Mouse (Mus musculus) gastrocnemius, postnatal 14 days (tissue): ENCODE measurements around the gene Ppp6r2. TPM values are rescaled to one million over a fixed set of nuclear protein-coding genes. Genes with fewer than 3 reads are reported as not detected.

ENCODE experiments used
- DNase-seq: peaks from one replicate; pipeline ENCODE4 v3.0.0; 2021; ENCODE audit warnings: mixed read lengths
- intact Hi-C: fragments of 180-260 bp; cut with DNase I; formaldehyde crosslinking; loops from one replicate; pipeline ENCODE4 v1.15.1; 2025; ENCODE audit warnings: low total_unique reads
- total RNA-seq, 2 experiments: library from RNA; stranded (reverse); gene quantifications; 2 replicates each; pipeline ENCODE4 v1.2.3; 2021

Ppp6r2 gene
- total RNA-seq, 2 experiments from 2014 or later, result 56.2 to 57.3 TPM

DNA sequence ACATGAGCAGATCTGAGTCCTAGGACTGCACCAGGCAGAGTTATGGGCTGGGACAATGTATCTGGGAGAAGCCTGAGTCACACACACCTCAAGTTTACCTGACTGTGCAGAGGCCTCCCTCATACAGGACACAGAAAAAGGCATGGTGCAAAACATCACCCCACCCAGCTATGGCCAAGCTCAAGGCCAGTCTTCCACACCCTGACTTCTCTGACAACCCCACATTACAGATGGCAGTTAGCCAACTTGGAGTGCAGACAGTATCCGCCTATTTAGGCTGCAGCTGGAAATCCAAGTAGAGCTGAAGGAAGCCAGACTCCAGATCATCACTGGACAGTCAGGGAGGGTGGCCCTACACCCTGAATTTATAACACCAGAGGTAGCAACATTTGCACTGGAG lies 85.1 kb downstream of the Ppp6r2 start:
- peak; percentile 59 for DNase-seq
- intact Hi-C loops, result no loop called here

DNA sequence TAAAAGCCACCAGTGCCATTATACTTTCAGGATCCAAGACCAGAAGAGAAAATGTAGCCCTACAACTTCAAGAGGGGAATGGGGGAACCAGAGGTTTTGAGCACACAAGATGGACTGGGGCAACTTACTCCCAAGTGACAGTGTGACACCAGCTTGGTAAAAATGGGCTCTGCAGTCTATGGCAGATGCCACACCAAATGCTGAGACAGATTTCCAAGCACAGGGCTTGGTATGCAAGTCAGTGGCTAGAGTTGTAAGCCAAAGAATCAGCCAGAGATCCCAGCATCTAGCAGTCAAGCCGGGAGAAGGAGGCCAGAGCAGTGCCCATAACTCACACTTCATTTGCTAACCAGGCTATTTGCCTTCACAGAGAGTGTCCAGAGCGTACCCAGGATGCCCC lies 86.3 kb downstream of the Ppp6r2 start:
- intact Hi-C loops, result no loop called here
- DNase-seq, result no peak

DNA sequence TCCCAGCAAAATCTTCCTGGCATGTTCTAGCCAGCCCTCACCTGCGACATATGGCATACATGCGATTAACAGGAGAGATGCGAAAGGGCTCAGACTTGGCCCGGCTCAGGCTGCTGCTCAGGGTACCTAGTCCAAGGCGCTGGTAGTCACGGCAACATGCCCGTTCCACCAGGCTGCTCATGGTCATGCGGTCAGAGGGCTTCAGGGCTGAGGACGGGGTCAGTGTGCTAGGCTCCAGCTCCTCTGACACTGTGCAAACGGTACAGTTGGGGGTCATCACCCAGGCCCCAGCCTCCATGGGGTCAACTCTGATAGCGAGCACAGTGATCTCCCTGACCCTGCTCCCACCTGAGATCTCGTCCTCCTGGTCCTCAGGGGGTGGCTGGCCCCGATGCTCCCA lies 88.8 kb downstream of the Ppp6r2 start:
- intact Hi-C loops, result no loop called here

DNA sequence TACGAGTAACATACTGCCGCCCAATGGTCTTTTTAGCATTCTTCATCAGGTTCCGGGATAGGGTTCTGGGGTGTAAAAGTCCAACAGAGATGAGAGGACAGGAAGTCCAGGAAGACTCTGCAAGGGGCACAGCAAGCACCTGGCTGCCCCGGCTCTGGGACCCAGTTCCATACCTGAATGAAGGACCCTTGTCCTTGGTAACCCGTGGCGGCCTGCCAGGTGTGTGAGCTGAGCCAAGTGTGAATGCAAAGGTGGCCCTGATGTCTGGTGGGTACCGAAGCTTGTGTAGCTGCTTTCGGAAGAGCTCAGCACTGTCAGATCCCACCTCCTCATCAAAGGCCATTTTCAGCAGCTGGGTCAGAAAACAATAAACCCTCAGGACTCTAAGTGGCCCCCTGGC lies 89.2 kb downstream of the Ppp6r2 start:
- no peak for DNase-seq
- intact Hi-C loops, result no loop called here

More for the DNA sequence above, 88.8 kb downstream of the Ppp6r2 start:
- no peak for DNase-seq

DNA sequence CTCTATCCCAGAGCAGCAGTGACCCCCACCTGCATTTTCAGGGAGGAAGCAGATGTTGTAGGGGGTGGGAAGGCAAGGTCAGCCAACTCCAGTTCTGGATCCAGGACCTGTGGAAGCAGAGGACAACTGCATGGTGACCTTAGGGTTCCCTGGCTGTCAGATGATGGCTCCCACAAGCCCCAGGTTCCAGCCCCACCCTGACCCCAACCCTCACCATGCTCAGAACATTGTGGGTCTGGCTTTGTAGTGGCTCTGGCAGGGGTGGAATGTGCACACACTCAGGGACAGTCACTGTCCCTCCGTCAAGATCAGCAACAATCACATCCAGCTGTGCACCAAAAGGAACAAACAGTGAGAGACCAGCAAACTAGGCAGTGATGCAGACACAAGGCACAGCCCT lies 94.6 kb downstream of the Ppp6r2 start:
- intact Hi-C loops, result no loop called here
- DNase-seq, result no peak

DNA sequence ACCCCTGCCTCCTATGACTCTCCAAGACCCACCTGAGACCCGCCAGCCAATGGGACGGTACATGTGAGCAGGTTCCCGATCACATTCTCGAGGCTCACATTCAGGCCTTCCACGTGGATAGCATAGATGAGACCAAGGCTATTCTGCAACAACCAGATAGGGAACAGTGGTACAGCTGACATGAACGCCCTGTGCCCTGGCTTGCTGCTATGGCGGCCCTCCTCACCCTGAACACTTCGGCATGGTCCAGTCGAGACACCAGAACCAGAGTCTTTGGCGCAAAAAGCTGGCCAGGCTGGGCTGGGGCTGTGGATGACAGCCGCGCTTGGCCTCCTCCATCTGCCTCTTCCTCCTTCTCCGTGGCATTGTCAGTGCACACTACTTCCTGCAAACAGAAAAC lies 96.1 kb downstream of the Ppp6r2 start:
- DNase-seq, result no peak
- intact Hi-C loops, result no loop called here

DNA sequence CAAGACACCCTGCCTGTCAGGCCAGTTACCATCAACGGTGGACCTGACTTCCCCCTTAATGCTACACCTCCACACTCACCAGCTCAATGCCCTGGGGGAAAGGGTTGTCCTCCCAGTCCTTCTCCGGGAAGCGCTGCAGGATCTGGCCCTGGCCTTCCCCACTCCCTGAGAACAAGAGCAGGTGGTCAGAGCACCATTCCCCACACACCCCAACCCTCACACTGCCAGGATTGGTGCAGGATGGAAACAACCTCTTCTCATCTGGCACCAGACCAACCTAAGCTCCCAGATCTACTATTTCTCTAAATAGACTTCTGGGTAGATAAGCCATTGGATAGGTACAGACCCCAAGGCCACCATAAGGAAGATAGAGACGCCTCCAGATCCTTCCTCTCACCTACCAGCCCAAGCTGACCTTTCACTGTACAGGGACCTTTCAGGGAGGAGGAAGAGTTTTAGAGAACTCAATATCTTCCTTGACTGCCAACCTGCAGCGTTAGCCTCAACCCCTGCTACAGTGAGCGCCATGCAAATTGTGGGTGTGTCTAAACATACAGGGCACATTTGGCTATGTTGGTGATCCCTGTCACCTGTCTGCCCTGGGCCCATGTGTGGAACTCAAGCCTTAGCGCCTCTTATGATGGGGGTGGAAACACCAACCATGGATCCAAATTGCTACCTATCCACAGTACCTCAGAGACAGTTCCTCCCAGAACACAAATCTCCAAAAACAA lies 97.2 kb downstream of the Ppp6r2 start:
- DNase-seq, result no peak
- intact Hi-C loops, result no loop called here

DNA sequence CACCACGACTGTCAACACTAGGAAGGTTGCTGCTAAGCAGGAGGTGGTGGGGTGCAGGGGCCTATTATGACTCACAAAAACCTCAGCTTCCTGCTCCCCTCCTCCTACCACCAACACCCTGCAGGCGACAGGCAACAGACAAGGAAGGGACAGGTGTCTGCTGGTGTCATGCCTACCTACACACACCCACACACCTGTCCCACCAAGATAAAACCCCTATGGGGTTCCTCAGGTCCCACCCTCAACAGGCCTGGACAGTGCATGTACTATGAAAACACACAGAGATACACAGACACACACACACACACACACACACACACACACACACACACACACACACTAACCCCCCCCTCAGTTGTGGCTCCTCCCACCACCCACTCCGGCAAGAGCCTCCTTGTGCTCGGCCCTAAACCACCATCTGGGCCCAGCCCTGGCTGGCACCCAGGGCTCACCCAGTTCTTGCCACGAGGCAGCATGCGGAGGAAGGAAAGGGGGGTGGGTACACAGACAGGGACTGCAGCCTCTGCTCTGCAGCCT lies 98.7 kb downstream of the Ppp6r2 start:
- intact Hi-C loops, result no loop called here
- no peak for DNase-seq

DNA sequence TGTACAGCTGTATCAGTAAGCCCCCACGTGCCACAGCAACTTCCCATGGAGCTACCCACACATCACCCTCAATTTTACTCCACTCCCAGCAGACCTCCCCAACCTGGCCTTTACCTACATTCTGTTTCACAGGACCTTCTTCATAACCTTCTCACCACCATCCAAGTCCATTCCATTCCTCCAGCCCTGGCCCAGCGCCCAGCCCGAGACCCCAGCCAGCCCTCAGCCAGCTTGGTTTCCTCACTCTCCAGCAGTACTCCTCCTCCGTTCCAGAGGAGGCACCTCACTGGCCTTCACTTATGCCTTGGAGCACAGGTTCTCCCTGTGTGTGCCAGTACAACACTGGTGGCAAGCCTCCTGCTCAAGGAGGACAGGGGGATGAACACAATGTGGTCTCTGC lies 102.0 kb downstream of the Ppp6r2 start:
- no peak for DNase-seq
- intact Hi-C loops, result no loop called here

DNA sequence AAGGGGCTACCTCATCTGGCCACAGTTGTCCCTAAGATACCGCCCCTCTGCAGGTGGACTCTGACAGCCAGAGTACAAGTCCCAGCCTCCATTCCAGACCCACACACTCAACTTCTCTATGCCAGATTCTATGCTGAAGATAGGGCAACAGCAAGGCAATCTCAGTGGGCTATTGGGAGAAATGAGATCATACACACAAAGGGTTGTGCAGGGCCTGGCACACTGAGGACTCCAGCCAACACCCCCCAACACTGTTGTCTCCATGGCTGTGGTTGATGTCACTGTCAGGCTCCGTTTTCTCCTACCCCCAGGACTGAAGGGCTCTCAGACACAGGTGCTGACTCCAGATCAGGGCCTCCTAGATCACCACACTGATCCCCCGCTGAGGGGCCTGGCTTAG lies 102.8 kb downstream of the Ppp6r2 start:
- no peak for DNase-seq
- intact Hi-C loops, result no loop called here

DNA sequence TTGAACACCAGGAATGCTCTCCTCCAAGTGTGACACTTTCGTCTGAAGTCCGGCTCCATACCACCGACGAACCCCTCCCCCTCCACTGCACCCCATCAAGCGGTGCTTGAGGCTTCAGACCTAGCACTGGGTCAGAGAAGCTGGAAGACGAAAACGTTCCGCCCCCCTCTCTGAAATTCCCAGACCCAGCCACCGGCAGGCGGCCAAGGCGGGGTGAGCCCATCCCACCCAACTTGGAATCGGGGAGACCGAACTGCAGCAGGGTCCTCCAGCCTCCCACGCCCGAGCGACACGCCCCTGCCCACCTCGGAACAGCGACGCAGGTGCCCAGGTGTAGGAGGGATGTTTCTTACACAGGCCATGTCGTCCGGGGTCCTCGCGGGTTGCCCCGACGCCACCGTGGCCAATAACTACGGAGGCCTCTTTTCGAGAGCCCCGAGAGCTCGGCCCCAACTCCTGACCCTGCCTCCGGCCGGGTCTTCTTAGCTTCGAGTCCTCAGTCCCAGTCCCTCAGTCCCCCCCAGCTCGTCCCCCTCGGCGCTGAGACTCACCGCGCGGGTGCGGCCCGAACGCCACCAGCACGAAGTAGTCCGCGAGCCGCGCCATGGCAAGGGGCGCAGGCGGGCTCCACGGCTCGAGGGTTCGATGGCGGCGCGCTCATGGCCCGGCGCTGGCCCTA lies 103.3 kb downstream of the Ppp6r2 start:
- no peak for DNase-seq
- intact Hi-C loops, result no loop called here

DNA sequence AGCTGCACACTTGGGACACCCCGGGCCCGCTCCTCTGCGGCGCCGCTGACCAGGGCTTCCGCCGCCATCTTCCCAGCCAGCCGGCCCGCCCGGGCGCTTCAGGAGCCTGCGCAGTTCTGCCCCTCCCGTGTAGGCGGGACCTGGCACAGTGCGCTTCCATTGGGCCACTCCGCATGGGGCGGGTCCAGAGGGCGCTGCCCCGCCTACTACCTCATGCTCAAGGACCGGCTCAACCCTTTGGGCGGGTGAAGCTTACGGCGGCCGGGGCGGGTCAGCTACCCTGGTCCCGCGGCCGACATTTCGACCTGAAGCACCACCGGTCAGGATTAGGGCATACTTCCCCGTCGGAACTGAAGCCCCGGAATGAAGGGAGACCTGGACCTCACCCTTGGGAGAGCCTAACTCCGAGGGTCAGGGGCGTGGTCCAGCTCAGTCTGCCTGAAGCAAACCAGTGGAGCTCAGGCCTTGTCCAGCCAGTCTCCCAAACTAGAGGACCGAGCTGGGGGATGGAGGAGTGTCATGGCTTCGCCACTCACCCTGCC lies 103.9 kb downstream of the Ppp6r2 start, which contains the start of gene Sbf1:
Gene Sbf1 (minus strand): TSS at position 122 of the 542 bp plus-strand sequence.
- peak; percentile 100 for DNase-seq
- intact Hi-C loops, result no loop called here

DNA sequence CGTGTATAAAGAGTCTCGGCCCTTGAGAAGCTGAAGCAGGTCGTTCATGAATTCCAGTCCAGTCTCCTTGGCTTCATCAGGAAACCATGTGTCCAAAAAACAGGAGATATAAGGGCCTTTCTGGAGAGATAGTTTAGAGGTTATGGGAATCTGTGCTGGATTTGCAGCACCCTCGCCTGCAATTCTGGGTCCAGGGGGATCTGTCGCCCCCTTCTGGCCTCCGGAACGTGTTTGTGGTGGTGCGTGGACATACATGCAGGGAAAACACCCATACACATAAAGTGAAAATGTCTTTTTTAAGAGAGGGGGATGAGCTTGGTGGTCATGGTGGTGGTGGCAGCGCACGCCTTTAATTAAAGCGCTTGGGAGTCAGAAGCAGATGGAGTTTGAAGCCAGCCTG lies 104.8 kb downstream of the Ppp6r2 start:
- intact Hi-C loops, result no loop called here
- DNase-seq, result no peak

DNA sequence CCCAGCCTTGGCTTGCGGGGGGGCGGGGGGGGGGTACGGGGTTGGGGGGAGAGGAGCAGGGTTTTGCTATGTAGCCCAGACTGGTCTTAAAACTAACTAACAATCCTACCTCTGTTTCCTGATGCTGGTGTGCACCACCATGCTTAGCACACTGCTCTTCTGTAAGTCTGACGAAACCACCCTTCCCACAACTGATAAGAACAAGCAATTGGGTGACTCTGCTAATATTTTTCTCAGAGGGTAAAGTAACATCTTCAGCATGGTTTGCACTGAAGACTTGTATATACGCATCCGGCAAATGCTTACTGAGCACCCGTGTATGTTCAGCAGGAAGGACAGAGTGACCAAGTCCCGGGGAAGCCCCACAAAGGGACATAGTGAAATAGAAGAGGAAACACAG lies 109.9 kb downstream of the Ppp6r2 start:
- DNase-seq, result no peak
- intact Hi-C loops, result no loop called here

DNA sequence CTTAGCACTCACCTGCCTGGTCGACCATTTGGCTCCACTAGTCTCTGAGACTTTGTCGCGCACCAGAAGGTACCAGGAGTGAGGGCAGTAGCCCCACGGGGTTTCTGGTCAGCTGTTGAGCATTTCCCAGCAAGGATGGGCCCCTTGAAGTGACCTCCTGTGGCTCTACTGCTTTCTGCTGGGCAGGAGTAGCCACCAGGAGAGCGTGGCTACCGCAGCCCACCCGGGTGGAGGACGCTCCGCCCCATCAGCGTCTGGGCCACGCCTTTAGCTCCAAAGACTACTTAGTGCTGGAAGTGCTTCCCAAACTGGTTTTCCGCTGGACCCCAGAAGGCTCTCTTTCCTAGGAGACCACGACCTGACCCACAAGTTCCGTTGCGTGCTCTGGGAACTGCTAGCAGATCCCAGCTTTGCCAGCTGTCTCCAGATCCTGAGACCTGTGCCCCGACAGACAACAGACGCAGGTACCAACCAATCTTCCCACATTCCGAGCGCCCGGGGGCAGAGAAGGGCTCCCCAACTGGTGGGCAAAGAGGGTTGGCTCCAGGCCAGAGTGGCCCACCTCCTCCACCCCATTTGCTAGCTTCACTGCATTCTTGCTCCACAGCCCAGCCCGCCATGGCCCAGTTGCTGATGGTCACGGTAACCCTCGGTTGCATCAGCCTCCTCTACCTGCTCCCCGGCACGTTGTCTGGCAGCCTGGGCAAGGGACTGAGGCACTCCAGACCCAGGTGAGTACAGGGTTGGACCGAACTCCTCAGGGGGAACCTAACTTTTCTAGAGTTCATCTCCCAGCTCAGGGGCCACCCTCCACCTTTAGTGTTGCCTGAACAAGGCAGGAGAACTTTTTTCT lies 111.5 kb downstream of the Ppp6r2 start, which contains the start of gene Adm2:
Gene Adm2 (plus strand): TSS at position 51 of the 853 bp plus-strand sequence.
- intact Hi-C loops, result no loop called here
- no peak for DNase-seq

DNA sequence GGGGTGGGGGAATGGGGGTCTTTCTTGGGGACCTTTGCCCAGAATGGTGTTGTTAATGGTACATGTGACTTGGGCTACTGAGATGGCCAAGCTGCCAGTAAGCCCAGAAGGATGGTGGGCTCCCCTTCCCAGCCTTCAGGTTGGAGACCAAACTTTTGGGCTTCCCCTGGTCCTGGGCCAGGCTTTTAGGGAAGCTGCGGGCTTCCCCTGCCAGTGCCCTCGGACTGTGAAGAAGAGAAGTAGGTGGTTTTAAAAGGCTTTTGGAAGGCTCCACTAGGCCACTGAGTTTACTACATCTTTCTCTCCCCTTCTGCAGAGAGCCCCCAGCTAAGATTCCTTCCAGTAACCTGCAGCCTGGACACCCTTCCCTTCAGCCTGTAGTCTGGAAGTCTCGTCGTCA lies 112.3 kb downstream of the Ppp6r2 start:
- DNase-seq, result no peak
- intact Hi-C loops, result no loop called here

DNA sequence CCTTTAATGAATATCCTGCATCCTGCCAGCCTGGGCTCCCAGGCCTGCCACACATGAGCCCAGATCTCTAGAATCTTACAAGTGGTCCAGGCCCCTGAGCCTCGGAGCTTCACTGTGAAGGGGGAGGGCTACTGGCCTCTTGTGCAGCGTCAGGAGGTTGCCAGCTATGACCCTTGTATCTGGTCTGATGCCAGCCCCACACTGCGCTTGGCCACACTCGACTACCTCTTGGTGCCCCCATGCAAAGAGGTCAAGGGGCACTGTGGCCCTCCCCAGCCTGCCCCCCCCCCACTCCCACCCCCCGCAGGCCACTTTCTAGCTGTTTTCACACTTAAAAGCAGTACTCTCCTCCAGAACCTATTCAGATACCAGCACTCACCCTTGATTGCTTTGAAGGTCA lies 115.1 kb downstream of the Ppp6r2 start:
- DNase-seq, result no peak
- intact Hi-C loops, result no loop called here

DNA sequence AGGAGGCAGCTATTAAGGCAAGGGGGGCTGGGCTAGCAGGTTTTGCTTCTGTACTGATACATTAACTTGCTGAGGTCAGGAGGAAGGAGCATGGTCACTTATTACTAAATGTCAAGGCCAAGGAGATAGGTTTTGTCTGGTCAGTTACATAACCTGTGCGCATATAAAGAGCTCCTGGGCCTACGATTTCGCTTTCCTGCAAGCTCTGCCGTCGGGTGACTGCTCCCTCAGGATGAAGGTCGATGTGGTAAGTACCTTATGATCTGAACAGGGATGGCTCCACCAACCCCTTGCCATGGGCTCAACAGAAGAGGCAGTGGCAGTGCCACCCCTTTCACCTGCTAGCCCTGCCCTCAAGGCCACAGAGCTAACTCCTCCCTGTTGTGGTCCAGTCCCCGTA lies 122.9 kb downstream of the Ppp6r2 start, which contains the start of gene Miox:
Gene Miox (plus strand): TSS at position 128 of the 400 bp plus-strand sequence.
- intact Hi-C loops, result no loop called here
- no peak for DNase-seq

DNA sequence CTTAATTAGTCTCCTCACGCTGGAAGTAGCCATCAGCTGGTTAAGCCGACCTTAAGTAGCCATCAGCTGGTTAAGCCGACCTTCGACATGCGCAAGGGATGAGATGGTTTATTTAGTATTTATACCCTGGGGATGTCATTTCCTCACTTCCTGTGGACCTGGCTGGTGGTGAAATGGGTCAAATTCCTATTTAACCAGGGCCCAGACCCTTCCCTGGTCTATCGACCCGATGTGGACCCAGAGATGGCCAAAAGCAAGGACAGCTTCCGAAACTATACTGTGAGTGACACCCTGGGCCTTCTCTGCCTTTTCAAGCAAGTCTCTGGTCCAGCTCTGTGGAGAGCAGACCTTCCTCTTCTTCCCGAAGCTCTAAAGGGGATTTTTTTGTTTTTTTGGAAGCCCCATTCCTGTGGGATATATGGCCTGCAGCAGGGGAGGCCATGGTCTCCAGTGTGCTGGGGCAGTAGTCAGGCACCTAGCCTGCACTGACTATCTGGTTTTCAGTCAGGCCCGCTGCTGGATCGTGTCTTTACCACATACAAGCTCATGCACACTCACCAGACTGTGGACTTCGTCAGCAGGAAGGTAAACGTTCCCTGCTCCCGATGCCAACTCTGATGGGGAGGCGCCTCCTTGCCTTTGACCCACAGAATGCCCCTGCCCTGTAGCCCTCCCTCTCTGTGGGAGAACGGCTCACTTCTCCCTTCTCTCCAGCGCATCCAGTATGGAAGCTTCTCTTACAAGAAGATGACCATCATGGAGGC lies 123.6 kb downstream of the Ppp6r2 start:
- intact Hi-C loops, result no loop called here

More for the DNA sequence above, 123.6 kb downstream of the Ppp6r2 start:
- no peak for DNase-seq
